Mouse (Mus musculus) kidney, adult 2 months (tissue): ENCODE measurements at regions not wholly inside any gene's neighbourhood (a gene's known extent, or its start where the extent isn't known, plus 50 kb on each side); places are given as distances from the start of the nearest gene placed in this dataset.

Experiments
- DNase-seq: peaks from one replicate; pipeline ENCODE4 v3.0.0; 2021
- H3K27ac ChIP-seq: fragments of 200-500 bp; 2 replicates; pipeline ENCODE4 v1.5.1; 2012; ENCODE audit warnings: low read depth, low read length, control low read depth, inconsistent platforms; ENCODE audit not compliant: insufficient read depth
- H3K27me3 ChIP-seq: fragments of 200-500 bp; replicated peaks from 2 replicates; pipeline ENCODE4 v1.6.1; 2012; ENCODE audit warnings: mild to moderate bottlenecking, moderate library complexity, low read length, inconsistent platforms; ENCODE audit not compliant: control insufficient read depth, insufficient read depth
- H3K36me3 ChIP-seq: fragments of 200-500 bp; 2 replicates; pipeline ENCODE4 v1.6.1; 2012; ENCODE audit warnings: mild to moderate bottlenecking, moderate library complexity, low read length, inconsistent platforms; ENCODE audit not compliant: control insufficient read depth, insufficient read depth
- H3K4me1 ChIP-seq: fragments of 200-500 bp; 2 replicates; pipeline ENCODE4 v1.6.1; 2011; ENCODE audit warnings: low read length; ENCODE audit not compliant: control insufficient read depth, insufficient read depth
- H3K4me3 ChIP-seq: fragments of 200-500 bp; 2 replicates; pipeline ENCODE4 v1.5.1; 2011; ENCODE audit warnings: mild to moderate bottlenecking, low read depth, low read length, control low read depth; ENCODE audit not compliant: insufficient read depth
- CTCF ChIP-seq: fragments of 200-500 bp; conservative IDR thresholded peaks from 2 replicates; pipeline ENCODE4 v1.5.1; 2011; ENCODE audit warnings: low read depth, mild to moderate bottlenecking, control low read depth, low read length, moderate library complexity, mixed read lengths; ENCODE audit not compliant: insufficient read depth, insufficient read length
- POLR2A ChIP-seq: fragments of 200-500 bp; IDR thresholded peaks from one replicate; pipeline ENCODE4 v1.6.1; 2011; ENCODE audit warnings: low read depth, low read length, control low read depth
- WGBS: fragments of 180-500 bp; shearing (Covaris S2); methylation state at CpG from one replicate; pipeline ENCODE4 v1.1.7; 2018; 5-methylcytosine and 5-hydroxymethylcytosine counted together

DNA sequence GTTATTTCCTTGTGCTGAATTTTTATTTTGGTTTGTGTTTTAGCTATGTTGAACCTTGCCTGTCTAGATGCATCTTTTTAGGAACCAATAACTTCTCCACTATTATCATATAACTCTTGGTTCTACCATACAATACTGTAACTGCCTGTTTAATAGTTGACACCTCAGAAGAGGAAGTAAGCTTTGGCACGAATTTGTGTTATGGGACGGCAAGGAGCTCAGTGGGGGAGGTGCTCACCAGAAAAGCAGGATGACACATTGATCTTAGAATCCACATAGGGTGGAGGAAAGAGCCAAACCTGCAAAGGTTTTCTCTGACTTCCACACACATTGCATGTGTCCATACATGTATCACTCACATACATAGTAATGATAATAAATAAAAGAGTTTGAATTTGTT lies 498.9 kb downstream of the Plcl1 start:
- no peaks in the 10 kb centered on the region for H3K4me1 ChIP-seq
- no peaks in the 10 kb centered on the region for H3K36me3 ChIP-seq
- no peak overlapping the region for H3K4me3 ChIP-seq
- no peaks in the 10 kb centered on the region for H3K27me3 ChIP-seq
- H3K27ac ChIP-seq: no peak overlapping the region
- DNase-seq: no peak
- TF ChIP-seq CTCF (no peak), POLR2A (no peak)
- WGBS: 69% methylated on average over 2 of the region's 2 CpGs

DNA sequence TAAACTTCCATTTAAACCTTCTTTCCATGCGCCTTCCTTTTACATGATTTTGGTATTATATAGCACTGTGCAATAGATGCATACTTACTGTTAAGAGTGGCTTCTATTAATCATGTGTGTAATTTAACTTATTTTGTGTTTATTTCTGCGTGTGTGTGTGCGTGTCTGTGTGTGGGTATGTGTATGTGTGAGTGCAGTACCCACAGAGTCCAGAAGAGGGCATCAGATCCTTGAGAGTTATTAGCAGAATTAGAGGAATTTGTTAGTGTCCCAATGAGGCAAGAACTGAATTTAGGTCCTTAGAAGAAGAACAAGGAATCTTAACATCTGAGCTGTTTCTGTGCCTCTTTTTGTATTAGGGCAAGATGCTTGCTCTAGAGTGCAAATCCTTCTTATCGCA lies 499.5 kb downstream of the Plcl1 start:
- no peaks in the 10 kb centered on the region for H3K27me3 ChIP-seq
- no peaks in the 10 kb centered on the region for H3K36me3 ChIP-seq
- H3K4me3 ChIP-seq: no peak overlapping the region
- TF ChIP-seq POLR2A: no peak
- TF ChIP-seq CTCF: no peak
- no peak overlapping the region for H3K27ac ChIP-seq
- H3K4me1 ChIP-seq: no peaks in the 10 kb centered on the region
- whole genome bisulfite sequencing: 98% methylated on average over 4 of the region's 4 CpGs
- DNase-seq: no peak

- Histone ChIP-seq H3K27ac (no peak overlapping the region), H3K36me3 (no peaks in the 10 kb centered on the region), H3K4me1 (no peaks in the 10 kb centered on the region), H3K27me3 (no peaks in the 10 kb centered on the region), H3K4me3 (no peak overlapping the region)
- no peak for DNase-seq
- WGBS: 88% methylated on average over 2 of the region's 2 CpGs
- TF ChIP-seq CTCF: no peak
- TF ChIP-seq POLR2A: no peak
These were observed 504.3 kb downstream of the Plcl1 start for GRCm38 (mm10) chr1:55910024-55910423.

DNA sequence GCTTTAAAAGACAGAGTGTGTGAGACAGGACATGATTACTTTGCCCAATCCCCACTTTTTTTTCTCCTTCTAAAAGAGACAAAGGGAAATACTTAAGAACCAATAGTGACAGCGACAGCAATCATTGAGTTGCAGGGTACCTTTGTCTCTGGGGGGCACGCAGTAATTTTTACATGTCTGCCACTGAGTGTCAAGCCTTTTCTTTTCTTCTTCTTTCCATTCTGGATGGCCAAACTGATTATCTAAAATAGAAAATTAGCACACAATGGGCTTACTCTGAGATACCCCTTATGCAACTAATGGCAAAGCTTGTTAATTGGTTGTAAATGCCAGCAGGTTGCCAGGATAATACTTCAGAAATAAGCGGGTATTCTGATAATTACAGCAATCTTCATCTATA lies 508.6 kb downstream of the Plcl1 start:
- TF ChIP-seq CTCF (no peak), POLR2A (no peak)
- DNase-seq: no peak
- Histone ChIP-seq H3K36me3 (no peaks in the 10 kb centered on the region), H3K27ac (no peak overlapping the region), H3K4me1 (no peaks in the 10 kb centered on the region), H3K4me3 (no peak overlapping the region), H3K27me3 (no peaks in the 10 kb centered on the region)
- WGBS: 72% methylated on average over 3 of the region's 3 CpGs

DNA sequence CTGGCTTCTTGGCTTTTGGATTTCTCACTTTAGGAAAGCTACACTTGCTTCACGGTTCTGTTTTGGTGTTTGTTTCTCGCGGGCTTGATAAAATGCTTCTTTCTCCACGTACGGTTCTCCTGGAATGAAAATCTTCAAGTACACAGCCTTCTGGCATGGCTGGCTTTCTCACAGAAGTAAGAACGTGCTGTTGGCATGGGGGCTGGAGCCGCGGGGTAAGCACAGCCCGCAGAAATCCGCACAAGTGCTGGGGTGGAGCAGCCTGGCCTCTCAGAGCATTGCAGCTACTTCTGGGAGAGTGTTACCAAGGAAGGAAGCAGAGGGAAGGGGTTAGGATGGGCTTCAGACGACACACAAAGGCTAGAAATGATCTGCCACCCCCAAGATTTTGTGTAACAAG lies 510.2 kb downstream of the Plcl1 start:
- Histone ChIP-seq H3K36me3 (no peaks in the 10 kb centered on the region), H3K4me3 (no peak overlapping the region), H3K27ac (no peak overlapping the region), H3K27me3 (no peaks in the 10 kb centered on the region), H3K4me1 (no peaks in the 10 kb centered on the region)
- DNase-seq: no peak
- WGBS: 47% methylated on average over 11 of the region's 11 CpGs
- no peak for TF ChIP-seq POLR2A
- TF ChIP-seq CTCF: no peak

DNA sequence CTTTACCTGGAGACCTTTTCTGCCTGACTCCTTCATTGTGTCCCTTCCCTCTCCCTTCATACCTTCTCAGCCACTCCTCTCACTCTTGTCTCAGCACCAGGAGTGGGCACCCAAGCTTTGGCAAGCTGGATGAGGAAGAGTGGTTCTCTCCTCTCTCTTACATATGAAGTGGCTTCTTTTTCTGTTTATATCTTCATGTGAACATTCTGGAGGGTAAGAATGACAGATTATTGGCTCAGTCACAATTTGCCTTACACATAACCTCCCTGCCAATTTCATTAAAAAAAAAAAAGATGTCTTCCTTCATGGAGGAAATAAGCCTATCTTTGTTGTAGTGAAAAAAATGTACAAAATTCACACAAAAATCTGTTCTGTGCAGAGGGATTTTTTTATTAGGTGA lies 513.8 kb downstream of the Plcl1 start:
- TF ChIP-seq CTCF (no peak), POLR2A (no peak)
- no peaks in the 10 kb centered on the region for H3K4me1 ChIP-seq
- no peaks in the 10 kb centered on the region for H3K27me3 ChIP-seq
- no peak for DNase-seq
- no peak overlapping the region for H3K4me3 ChIP-seq
- no peak overlapping the region for H3K27ac ChIP-seq
- no peaks in the 10 kb centered on the region for H3K36me3 ChIP-seq

- H3K4me1 ChIP-seq: no peaks in the 10 kb centered on the region
- H3K36me3 ChIP-seq: no peaks in the 10 kb centered on the region
- 57% methylated on average over 3 of the region's 3 CpGs for WGBS
- DNase-seq: no peak
- no peaks in the 10 kb centered on the region for H3K27me3 ChIP-seq
- H3K27ac ChIP-seq: no peak overlapping the region
- TF ChIP-seq POLR2A (no peak), CTCF (no peak)
- H3K4me3 ChIP-seq: no peak overlapping the region
These were observed 541.2 kb downstream of the Plcl1 start for GRCm38 (mm10) chr1:55946786-55947549.
